Mouse (Mus musculus): ENCODE data around the gene B3gntl1. TPM values are rescaled to one million over a fixed set of nuclear protein-coding genes. Genes with fewer than 3 reads are reported as not detected.

The B3gntl1 gene
- total RNA-seq, 2 experiments from 2014 or later = 3.9 to 4.5 TPM

DNA sequence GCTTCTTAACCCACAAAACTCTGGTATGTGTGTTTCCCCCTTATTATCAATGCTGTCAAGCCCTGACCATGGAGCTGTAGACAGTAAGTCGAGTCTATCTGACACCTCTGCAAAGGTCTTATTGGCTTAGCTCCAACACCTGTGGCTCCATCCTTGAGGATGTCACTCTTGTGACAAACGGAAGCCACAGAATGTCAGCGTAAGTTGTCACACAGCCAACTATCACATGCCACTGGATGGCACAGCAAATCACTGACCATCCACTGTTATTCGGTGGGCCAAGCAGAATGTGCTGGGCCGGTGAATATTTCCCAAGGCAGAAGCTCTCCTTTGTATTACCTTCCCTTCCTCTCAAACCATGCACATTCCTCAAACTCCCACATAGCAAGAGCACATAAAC is 24.8 kb downstream of the B3gntl1 start:
- DNase-seq = no peak

- DNase-seq = peak in 1 of 2 experiments; percentile 14
Measured at GRCm38 (mm10) chr11:121647321-121647720, 25.6 kb downstream of the B3gntl1 start.

GRCm38 (mm10) chr11:121645394-121645793 is 27.6 kb downstream of the B3gntl1 start:
- DNase-seq = no peak

DNA sequence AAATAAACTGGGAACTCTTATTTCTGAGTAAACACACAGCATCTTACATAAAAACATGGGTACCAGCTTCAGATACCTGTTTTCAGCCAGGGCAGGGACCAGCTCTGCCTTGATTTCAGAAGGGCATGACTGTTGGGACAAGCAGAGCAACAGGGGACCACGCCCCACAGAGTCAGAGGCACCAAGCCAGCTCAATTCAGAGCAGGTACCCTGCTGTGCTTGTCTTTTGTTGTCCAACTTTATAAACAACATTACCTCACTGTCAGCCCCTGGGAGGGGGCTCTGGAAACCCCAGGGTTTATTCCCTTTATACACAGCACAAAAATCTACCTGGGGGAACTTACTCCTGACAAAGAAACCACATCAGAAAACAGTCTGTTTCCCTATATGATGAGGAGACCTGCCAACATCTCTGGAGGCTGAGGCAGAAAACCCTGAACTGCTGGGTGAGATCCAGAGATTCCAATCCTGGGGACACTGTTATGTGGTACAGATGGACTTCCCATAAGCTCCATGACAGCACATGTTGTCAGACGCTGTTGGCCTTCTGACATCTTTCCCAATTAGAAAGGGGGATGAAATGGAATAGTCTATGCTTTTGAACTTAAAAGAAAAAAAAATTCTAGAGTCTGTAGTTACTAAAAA is 31.3 kb downstream of the B3gntl1 start:
- DNase-seq = no peak

- no peak for DNase-seq
Measured at GRCm38 (mm10) chr11:121636646-121637045, 36.3 kb downstream of the B3gntl1 start.

- no peak for DNase-seq
Measured at GRCm38 (mm10) chr11:121631410-121631809, 41.5 kb downstream of the B3gntl1 start.

- DNase-seq = peak; percentile 10 to 49
Measured at GRCm38 (mm10) chr11:121630406-121630805, 42.5 kb downstream of the B3gntl1 start.

DNA sequence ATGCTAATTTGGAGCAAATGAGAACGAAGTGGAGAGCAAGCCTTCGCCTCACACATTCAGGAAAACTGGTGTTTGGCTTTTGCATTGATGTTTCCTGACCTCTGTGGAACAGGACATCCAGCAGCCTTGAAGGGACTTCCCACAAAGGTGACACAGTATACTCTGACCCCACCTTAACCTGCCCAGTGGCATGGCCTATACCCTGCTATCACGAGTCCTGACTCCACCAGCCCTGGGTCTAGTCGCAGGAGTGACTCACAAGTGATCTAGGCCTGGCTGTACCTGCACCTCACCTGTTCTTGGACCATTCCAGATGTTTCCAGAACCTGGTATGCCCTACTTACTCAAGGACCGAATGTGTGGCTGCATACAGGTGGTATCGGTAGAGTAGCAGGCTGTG is 43.4 kb downstream of the B3gntl1 start:
- DNase-seq = no peak

GRCm38 (mm10) chr11:121627521-121627920 is 45.4 kb downstream of the B3gntl1 start:
- DNase-seq = no peak

DNA sequence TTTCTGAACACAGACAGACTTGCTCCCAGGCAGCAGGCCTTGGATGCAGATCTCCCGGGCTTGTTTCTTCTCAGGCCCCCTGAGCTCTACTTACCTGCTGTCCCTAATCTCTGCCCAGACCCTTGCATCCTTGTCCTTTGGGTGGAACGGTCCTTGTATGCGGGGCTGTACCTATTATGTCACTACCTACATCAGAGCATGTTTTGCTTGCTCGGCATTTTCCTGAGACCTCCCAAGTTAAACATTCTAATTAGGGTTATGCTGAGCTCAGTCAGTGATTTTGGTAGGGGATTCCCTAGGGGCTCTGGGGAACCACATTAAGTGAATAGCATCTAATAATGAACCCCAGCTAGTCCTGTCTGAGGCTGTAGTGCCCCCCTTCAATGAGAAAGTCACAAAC is 47.9 kb downstream of the B3gntl1 start:
- DNase-seq = no peak

DNA sequence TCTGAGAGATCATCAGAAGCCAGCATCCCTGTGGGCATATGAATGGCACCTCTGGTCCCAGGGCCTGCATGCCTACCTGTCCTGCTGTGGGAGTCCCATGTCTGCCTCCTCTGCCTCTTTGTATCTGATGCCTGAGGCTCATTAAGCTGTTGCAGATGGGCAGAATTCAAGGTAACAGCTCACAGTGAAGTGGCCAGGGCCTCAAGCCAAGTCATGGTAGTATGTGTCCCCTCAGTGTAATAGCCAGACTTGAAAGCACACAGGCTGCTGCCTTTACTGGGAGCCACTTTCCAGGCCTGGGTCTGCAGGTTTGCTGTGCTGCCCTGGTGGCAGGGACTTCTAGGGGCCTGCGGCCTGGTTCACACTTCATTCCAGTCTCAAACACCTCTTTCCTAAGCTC is 55.6 kb downstream of the B3gntl1 start:
- no peak for DNase-seq

DNA sequence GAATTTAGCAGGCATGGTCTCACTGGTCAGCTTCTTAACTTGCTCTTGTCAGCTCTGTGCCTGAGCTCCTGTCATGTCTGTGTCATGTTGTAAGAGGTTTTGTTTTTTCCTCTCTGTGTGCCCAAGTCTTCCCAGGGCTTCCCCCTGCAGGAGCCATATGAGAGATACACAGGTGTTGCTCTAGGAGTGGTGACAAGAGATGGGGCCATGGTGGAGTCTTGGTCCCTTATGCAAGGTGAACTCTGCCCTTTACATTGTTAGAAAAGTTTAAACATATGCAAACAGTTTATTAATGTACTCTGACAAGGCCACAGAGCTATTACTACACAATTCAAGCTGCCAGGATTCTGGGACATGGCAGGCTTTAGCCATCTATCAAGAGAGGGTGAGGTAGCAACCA is 56.5 kb downstream of the B3gntl1 start:
- DNase-seq = no peak

DNA sequence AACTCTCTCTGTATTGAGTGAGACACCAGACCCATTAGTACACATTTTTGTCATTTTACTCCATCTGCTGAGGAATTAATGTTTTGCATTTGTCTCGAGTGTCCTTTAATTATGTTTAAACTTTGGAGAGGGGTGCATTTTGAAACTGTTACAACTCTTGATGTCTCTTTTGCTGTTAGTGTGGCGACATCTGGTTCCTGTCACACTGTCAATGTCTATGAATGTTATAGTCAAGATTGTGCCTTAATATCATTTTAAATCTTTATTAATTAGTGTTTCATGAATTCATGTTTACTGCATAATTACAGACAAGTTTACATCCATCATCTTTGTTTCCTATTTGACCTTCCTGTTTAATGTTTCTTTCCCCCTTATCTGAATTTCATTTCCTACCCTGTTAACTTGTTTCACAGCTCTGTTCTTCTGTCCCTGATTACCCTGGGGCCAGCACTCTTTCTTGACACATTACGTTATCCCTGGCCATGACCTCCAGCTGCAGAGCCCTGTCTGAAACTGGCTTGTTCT is 56.9 kb downstream of the B3gntl1 start:
- no peak for DNase-seq

- DNase-seq = no peak
Measured at GRCm38 (mm10) chr11:121610976-121611375, 62.0 kb downstream of the B3gntl1 start.

GRCm38 (mm10) chr11:121605604-121606003 is 67.3 kb downstream of the B3gntl1 start:
- DNase-seq = no peak

- no peak for DNase-seq
Measured at GRCm38 (mm10) chr11:121601422-121601821, 71.5 kb downstream of the B3gntl1 start.

- DNase-seq = no peak
Measured at GRCm38 (mm10) chr11:121597254-121597653, 75.7 kb downstream of the B3gntl1 start.

DNA sequence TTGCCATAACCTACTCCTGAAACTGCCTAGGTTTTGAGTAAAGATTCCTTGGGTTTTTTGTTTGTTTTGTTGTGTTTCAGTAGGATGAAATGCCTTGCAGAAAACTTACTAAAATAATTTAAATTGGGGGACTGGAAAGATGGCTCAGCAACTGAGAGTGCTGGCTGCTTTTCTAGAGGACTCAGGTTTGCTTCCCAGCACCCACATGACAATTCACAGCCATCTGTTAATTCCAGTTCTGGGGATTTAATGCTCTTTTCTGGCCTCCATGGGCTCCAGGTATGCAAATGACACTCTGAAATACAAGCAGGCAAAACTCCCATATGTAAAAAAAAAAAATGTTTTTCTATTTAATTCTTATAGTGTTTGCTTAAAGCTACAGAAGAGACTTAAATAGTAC is 91.1 kb downstream of the B3gntl1 start:
- no peak for DNase-seq

Other genes starting within 250 kb of the B3gntl1 start
- gene Fn3k, start 238.2 kb downstream of the B3gntl1 start, total RNA-seq (2021) = 10 to 100 TPM; 27.8 to 33.3 TPM
- 10 to 100 TPM; 12.0 to 12.7 TPM for gene Tbcd, start 221.2 kb downstream of the B3gntl1 start, total RNA-seq (2021)
- under 1 TPM in 1 of 2 experiments, not detected in 1; 0.13 TPM for gene Zfp750, start 153.8 kb downstream of the B3gntl1 start, total RNA-seq (2021)
- 10 to 100 TPM; 14.9 to 19.8 TPM for gene Metrnl, start 28.4 kb upstream of the B3gntl1 start, total RNA-seq (2021)
- under 1 TPM in 1 of 2 experiments, not detected in 1; 0.12 TPM for gene Ptchd3, start 157.1 kb upstream of the B3gntl1 start, total RNA-seq (2021)